Mouse (Mus musculus) embryonic facial prominence, embryonic 12.5 days (tissue): ENCODE measurements around the gene Map2k1. TPM values are rescaled to one million over a fixed set of nuclear protein-coding genes. Genes with fewer than 3 reads are reported as not detected.
"Not testable (repeated sequence)": the region's sequence is repeated elsewhere in the genome, so short reads cannot be mapped to it uniquely, and the experiment has no call there.

Source experiments
- ATAC-seq: fragments of 200-750 bp; cut with Nextera tagmentation; 2 replicates; pipeline ENCODE4 v1.8.0; 2017; ENCODE audit not compliant: insufficient number of reproducible peaks, insufficient read depth, low FRiP score, low TSS enrichment
- H3K27ac ChIP-seq: fragments of 300-500 bp; sonication (generic); 2 replicates; pipeline ENCODE4 v1.5.1; 2016; ENCODE audit warnings: mild to moderate bottlenecking
- H3K27me3 ChIP-seq: fragments of 300-500 bp; sonication (generic); 2 replicates; pipeline ENCODE4 v1.6.1; 2016; ENCODE audit warnings: mild to moderate bottlenecking, moderate library complexity
- H3K36me3 ChIP-seq: fragments of 300-500 bp; sonication (generic); 2 replicates; pipeline ENCODE4 v1.6.1; 2016; ENCODE audit warnings: mild to moderate bottlenecking
- H3K4me1 ChIP-seq: fragments of 300-500 bp; sonication (generic); 2 replicates; pipeline ENCODE4 v1.6.1; 2016
- H3K4me2 ChIP-seq: fragments of 300-500 bp; sonication (generic); replicated peaks from 2 replicates; pipeline ENCODE4 v1.6.1; 2016; ENCODE audit warnings: mild to moderate bottlenecking, moderate library complexity
- H3K4me3 ChIP-seq: fragments of 300-500 bp; sonication (generic); 2 replicates; pipeline ENCODE4 v1.5.1; 2016; ENCODE audit warnings: mild to moderate bottlenecking
- H3K9ac ChIP-seq: fragments of 300-500 bp; sonication (generic); 2 replicates; pipeline ENCODE4 v1.6.1; 2016; ENCODE audit warnings: mild to moderate bottlenecking, moderate library complexity
- H3K9me3 ChIP-seq: fragments of 300-500 bp; sonication (generic); 2 replicates; pipeline ENCODE4 v1.6.1; 2016; ENCODE audit warnings: mild to moderate bottlenecking, moderate library complexity
- WGBS: fragments of 180-500 bp; shearing (Covaris S2); methylation state at CpG from one replicate; pipeline ENCODE4 v1.1.7; 2016; 5-methylcytosine and 5-hydroxymethylcytosine counted together
- polyA plus RNA-seq: library from polyadenylated mRNA; unstranded; fragments of >200 nt; fragmentation: Nextera tagmentation; extraction: Ambion mirVana; gene quantifications from 2 replicates; pipeline ENCODE4 v1.2.1, GENCODE M21; 2016

The Map2k1 gene
- polyA plus RNA-seq, 1 experiment from 2014 or later = 77.0 TPM

GRCm38 (mm10) chr9:64174766-64175165 is 78.7 kb downstream of the Map2k1 start:
- Histone ChIP-seq H3K4me1 (peaks cover 17% of the 10 kb centered on the region), H3K27ac (no peak overlapping the region), H3K4me2 (peak overlapping the region; percentile 83), H3K27me3 (no peaks in the 10 kb centered on the region), H3K9me3 (no peaks in the 10 kb centered on the region), H3K9ac (peak overlapping the region; percentile 88; the same call in 1 of the 2 replicates), H3K4me3 (peak overlapping the region; percentile 94; the same call in 1 of the 2 replicates), H3K36me3 (peaks cover 38% of the 10 kb centered on the region)
- ATAC-seq = no peak
- 73% methylated on average over 8 of the region's 8 CpGs for WGBS

GRCm38 (mm10) chr9:64174341-64174740 is 79.1 kb downstream of the Map2k1 start:
- no peaks in the 10 kb centered on the region for H3K27me3 ChIP-seq
- H3K27ac ChIP-seq = no peak overlapping the region
- H3K9ac ChIP-seq = peak overlapping the region; percentile 88
- peak overlapping the region; percentile 94 for H3K4me3 ChIP-seq
- no peaks in the 10 kb centered on the region for H3K9me3 ChIP-seq
- H3K36me3 ChIP-seq = peaks cover 38% of the 10 kb centered on the region
- ATAC-seq = no peak
- peak overlapping the region; percentile 83 for H3K4me2 ChIP-seq
- peaks cover 14% of the 10 kb centered on the region for H3K4me1 ChIP-seq

GRCm38 (mm10) chr9:64173666-64174220 is 79.7 kb downstream of the Map2k1 start:
- ATAC-seq = no peak
- Histone ChIP-seq H3K27me3 (no peaks in the 10 kb centered on the region), H3K36me3 (peaks cover 38% of the 10 kb centered on the region), H3K4me2 (peak overlapping the region; percentile 83), H3K9me3 (no peaks in the 10 kb centered on the region), H3K27ac (peak overlapping the region; percentile 93), H3K4me1 (peaks cover 14% of the 10 kb centered on the region), H3K9ac (peak overlapping the region; percentile 88), H3K4me3 (peak overlapping the region; percentile 94)
- WGBS = under 1% methylated on average over 16 of the region's 16 CpGs

GRCm38 (mm10) chr9:64172816-64173665 is 80.4 kb downstream of the Map2k1 start, which contains the start of the genes Zwilch and Rpl4:
Gene Zwilch (minus strand): TSS chr9:64173104.
Gene Rpl4 (plus strand): TSS chr9:64173375.
- WGBS = under 1% methylated on average over 42 of the region's 42 CpGs
- H3K36me3 ChIP-seq = peaks cover 34% of the 10 kb centered on the region

GRCm38 (mm10) chr9:64172145-64172815 is 81.2 kb downstream of the Map2k1 start:
- WGBS = 3% methylated on average over 18 of the region's 18 CpGs
- H3K4me3 ChIP-seq = peak overlapping the region; percentile 94
- H3K36me3 ChIP-seq = peaks cover 27% of the 10 kb centered on the region
- H3K4me1 ChIP-seq = peaks cover 14% of the 10 kb centered on the region
- peak overlapping the region; percentile 83 for H3K4me2 ChIP-seq
- ATAC-seq = 0 out of 2 replicates have a peak, but pooled peaks have one; percentile 41
- H3K27ac ChIP-seq = peak overlapping the region; percentile 93
- peak overlapping the region; percentile 88 for H3K9ac ChIP-seq
- H3K9me3 ChIP-seq = no peaks in the 10 kb centered on the region
- H3K27me3 ChIP-seq = no peaks in the 10 kb centered on the region

More at GRCm38 (mm10) chr9:64172816-64173665, 80.4 kb downstream of the Map2k1 start, which contains the start of the genes Zwilch and Rpl4:
- H3K4me2 ChIP-seq = peak within 1 kb of the TSS; percentile 83
- H3K27ac ChIP-seq = peak within 1 kb of the TSS; percentile 93
- H3K9me3 ChIP-seq = no peaks in the 10 kb centered on the region
- no peaks in the 10 kb centered on the region for H3K27me3 ChIP-seq
- H3K4me1 ChIP-seq = peaks cover 14% of the 10 kb centered on the region
- H3K9ac ChIP-seq = peak within 1 kb of the TSS; percentile 88
- ATAC-seq = peak; percentile 77; the same call in 1 of the 2 replicates
- peak within 1 kb of the TSS; percentile 94 for H3K4me3 ChIP-seq

GRCm38 (mm10) chr9:64169967-64170366 is 83.5 kb downstream of the Map2k1 start:
- peaks cover 12% of the 10 kb centered on the region for H3K4me1 ChIP-seq
- H3K9ac ChIP-seq, H3K36me3 ChIP-seq, ATAC-seq, H3K4me2 ChIP-seq, H3K27me3 ChIP-seq, H3K27ac ChIP-seq, H3K4me3 ChIP-seq, H3K9me3 ChIP-seq: not testable (repeated sequence)
- WGBS = 90% methylated on average over 3 of the region's 3 CpGs

GRCm38 (mm10) chr9:64160471-64160870 is 93.0 kb downstream of the Map2k1 start:
- ATAC-seq = no peak
- Histone ChIP-seq H3K4me1 (no peaks in the 10 kb centered on the region), H3K4me3 (no peak overlapping the region), H3K27me3 (no peaks in the 10 kb centered on the region), H3K4me2 (no peak overlapping the region), H3K36me3 (peaks cover 38% of the 10 kb centered on the region), H3K9ac (no peak overlapping the region), H3K9me3 (no peaks in the 10 kb centered on the region), H3K27ac (no peak overlapping the region)
- 93% methylated on average over 5 of the region's 5 CpGs for WGBS

- H3K4me1 ChIP-seq = no peaks in the 10 kb centered on the region
- H3K4me3 ChIP-seq = no peak overlapping the region
- ATAC-seq = no peak
- peaks cover 48% of the 10 kb centered on the region for H3K36me3 ChIP-seq
- no peaks in the 10 kb centered on the region for H3K9me3 ChIP-seq
- no peaks in the 10 kb centered on the region for H3K27me3 ChIP-seq
- 88% methylated on average over 1 of the region's 1 CpGs for WGBS
- H3K27ac ChIP-seq = no peak overlapping the region
- H3K9ac ChIP-seq = no peak overlapping the region
- no peak overlapping the region for H3K4me2 ChIP-seq
Observed at GRCm38 (mm10) chr9:64156641-64157040, 96.8 kb downstream of the Map2k1 start.

- ATAC-seq = no peak
- H3K9me3 ChIP-seq = no peaks in the 10 kb centered on the region
- H3K4me2 ChIP-seq = no peak overlapping the region
- H3K36me3 ChIP-seq = peaks cover 39% of the 10 kb centered on the region
- H3K4me1 ChIP-seq = no peaks in the 10 kb centered on the region
- no peak overlapping the region for H3K4me3 ChIP-seq
- no peak overlapping the region for H3K9ac ChIP-seq
- no peaks in the 10 kb centered on the region for H3K27me3 ChIP-seq
- no peak overlapping the region for H3K27ac ChIP-seq
- 91% methylated on average over 9 of the region's 9 CpGs for WGBS
Observed at GRCm38 (mm10) chr9:64139879-64140278, 113.6 kb downstream of the Map2k1 start.

- H3K36me3 ChIP-seq = peaks cover 39% of the 10 kb centered on the region
- H3K4me3 ChIP-seq, H3K9me3 ChIP-seq, ATAC-seq, H3K4me1 ChIP-seq, H3K9ac ChIP-seq, H3K27me3 ChIP-seq, H3K27ac ChIP-seq, H3K4me2 ChIP-seq: not testable (repeated sequence)
- 5% methylated on average over 6 of the region's 6 CpGs for WGBS
Observed at GRCm38 (mm10) chr9:64138896-64139295, 114.5 kb downstream of the Map2k1 start.
